Mouse (Mus musculus): Measurements from ENCODE around the gene Icam4. TPM values are rescaled to one million over a fixed set of nuclear protein-coding genes. Genes with fewer than 3 reads are reported as not detected.
"Not testable (repeated sequence)": the region's sequence is repeated elsewhere in the genome, so short reads cannot be mapped to it uniquely, and the experiment has no call there.

The Icam4 gene
- polyA plus RNA-seq, 1 experiment from 2014 or later: 0.65 TPM

DNA sequence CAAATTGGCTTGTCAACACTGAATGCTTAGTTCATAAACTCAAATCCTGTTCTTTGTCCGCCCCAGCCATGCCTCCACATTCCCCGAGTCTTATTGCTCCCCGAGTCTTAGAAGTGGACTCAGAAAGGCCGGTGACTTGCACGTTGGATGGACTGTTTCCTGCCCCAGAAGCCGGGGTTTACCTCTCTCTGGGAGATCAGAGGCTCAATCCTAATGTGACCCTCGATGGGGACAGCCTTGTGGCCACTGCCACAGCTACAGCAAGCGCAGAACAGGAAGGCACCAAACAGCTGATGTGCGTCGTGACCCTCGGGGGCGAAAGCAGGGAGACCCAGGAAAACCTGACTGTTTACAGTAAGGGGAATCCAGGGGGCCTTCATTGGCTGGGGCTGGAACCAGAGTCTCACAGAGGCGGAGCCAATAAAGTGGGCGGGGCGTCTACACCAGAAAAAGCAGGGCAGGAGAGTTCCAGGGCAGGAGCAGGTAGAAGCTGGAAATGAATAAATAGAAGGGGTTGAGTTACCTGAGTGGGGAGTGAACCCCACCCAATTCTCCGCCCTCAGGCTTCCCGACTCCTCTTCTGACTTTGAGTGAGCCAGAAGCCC, 5.4 kb downstream of the Icam4 start:
- H3K4me2 ChIP-seq (ENCODE audit: low read depth, low read length): no peak overlapping the region
- DNase-seq (ENCODE audit: low spot score): no peak
- no peak overlapping the region for H3K4me3 ChIP-seq (ENCODE audit: low read depth, low read length)
- H3K9me3 ChIP-seq (ENCODE audit: control insufficient read depth, low read length): peaks cover 5% of the 10 kb centered on the region; the same call in 1 of the 2 replicates
- H3K36me3 ChIP-seq (ENCODE audit: control insufficient read depth, insufficient read depth, low read length): no peaks in the 10 kb centered on the region
- peaks cover 42% of the 10 kb centered on the region for H3K4me1 ChIP-seq (ENCODE audit: control insufficient read depth, insufficient read depth, low read length)
- H3K27ac ChIP-seq (replicated peaks; ENCODE audit: low read depth, low read length): no peak overlapping the region
- 2% methylated on average over 17 of the region's 17 CpGs for WGBS
- no peak for ATAC-seq (ENCODE audit: low read depth)
- H3K9ac ChIP-seq (ENCODE audit: low read depth, low read length): no peak overlapping the region
- H3K27me3 ChIP-seq (replicated peaks; ENCODE audit: control insufficient read depth, insufficient read depth, low read length): peaks cover 87% of the 10 kb centered on the region

DNA sequence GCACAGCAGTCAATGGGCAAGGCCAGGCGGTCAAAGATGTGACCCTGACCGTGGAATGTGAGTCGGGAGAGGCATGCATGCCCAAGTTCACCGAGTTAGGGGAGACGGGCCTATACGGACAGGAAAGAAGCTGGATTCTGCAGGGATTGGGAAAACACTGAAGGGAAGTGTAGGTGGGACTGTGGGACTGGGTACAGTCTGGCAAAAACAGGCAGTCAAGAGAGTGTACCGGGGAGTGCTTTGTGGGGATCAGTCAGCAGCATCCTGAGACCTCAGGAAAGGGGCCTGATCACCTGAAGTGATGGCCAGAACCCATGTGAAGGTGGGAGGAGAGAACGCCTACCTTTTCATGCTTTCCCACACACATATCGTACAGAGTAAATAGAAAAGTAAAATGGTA, 6.4 kb downstream of the Icam4 start:
- H3K36me3 ChIP-seq (ENCODE audit: control insufficient read depth, insufficient read depth, low read length): no peaks in the 10 kb centered on the region
- ATAC-seq (ENCODE audit: low read depth) (no peak), DNase-seq (ENCODE audit: low spot score) (no peak)
- H3K4me1 ChIP-seq (ENCODE audit: control insufficient read depth, insufficient read depth, low read length): peaks cover 32% of the 10 kb centered on the region
- no peak overlapping the region for H3K4me2 ChIP-seq (ENCODE audit: low read depth, low read length)
- peaks cover 87% of the 10 kb centered on the region for H3K27me3 ChIP-seq (replicated peaks; ENCODE audit: control insufficient read depth, insufficient read depth, low read length)
- WGBS: 22% methylated on average over 9 of the region's 9 CpGs
- H3K9me3 ChIP-seq (ENCODE audit: control insufficient read depth, low read length): peaks cover 5% of the 10 kb centered on the region; the same call in 1 of the 2 replicates
- H3K9ac ChIP-seq (ENCODE audit: low read depth, low read length): no peak overlapping the region
- H3K27ac ChIP-seq (replicated peaks; ENCODE audit: low read depth, low read length): no peak overlapping the region
- no peak overlapping the region for H3K4me3 ChIP-seq (ENCODE audit: low read depth, low read length)

DNA sequence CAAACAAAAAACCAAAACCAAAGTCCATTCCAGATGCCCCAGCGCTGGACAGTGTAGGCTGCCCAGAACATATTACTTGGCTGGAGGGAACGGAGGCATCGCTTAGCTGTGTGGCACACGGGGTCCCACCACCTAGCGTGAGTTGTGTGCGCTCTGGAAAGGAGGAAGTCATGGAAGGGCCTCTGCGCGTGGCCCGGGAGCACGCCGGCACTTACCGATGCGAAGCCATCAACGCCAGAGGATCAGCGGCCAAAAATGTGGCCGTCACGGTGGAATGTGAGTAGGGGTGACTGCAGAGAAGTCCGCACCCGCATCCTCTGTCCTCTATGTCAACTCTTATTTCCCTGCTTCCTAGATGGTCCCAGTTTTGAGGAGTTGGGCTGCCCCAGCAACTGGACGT, 7.0 kb downstream of the Icam4 start:
- Histone ChIP-seq H3K4me1 (ENCODE audit: control insufficient read depth, insufficient read depth, low read length) (peaks cover 32% of the 10 kb centered on the region), H3K4me2 (ENCODE audit: low read depth, low read length) (no peak overlapping the region)
- no peak for DNase-seq (ENCODE audit: low spot score)

DNA sequence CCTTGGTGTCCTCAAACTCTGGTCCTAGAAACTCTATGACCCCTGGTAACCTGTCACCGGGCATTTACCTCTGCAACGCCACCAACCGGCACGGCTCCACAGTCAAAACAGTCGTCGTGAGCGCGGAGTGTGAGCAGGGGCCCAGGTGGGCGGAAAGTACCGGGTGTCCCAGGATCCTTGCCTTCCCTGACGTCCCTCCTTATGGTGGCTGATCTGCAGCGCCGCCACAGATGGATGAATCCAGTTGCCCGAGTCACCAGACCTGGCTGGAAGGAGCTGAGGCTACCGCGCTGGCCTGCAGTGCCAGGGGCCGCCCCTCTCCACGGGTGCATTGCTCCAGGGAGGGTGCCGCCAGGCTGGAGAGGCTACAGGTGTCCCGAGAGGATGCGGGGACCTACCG, 7.5 kb downstream of the Icam4 start:
- Histone ChIP-seq H3K36me3 (ENCODE audit: control insufficient read depth, insufficient read depth, low read length) (no peaks in the 10 kb centered on the region), H3K4me3 (ENCODE audit: low read depth, low read length) (0 out of 2 replicates have a peak overlapping the region, but pooled peaks have one; percentile 4), H3K27ac (replicated peaks; ENCODE audit: low read depth, low read length) (no peak overlapping the region), H3K27me3 (replicated peaks; ENCODE audit: control insufficient read depth, insufficient read depth, low read length) (peaks cover 85% of the 10 kb centered on the region), H3K9ac (ENCODE audit: low read depth, low read length) (no peak overlapping the region), H3K9me3 (ENCODE audit: control insufficient read depth, low read length) (peaks cover 5% of the 10 kb centered on the region; the same call in 1 of the 2 replicates), H3K4me2 (ENCODE audit: low read depth, low read length) (peak overlapping the region; percentile 69), H3K4me1 (ENCODE audit: control insufficient read depth, insufficient read depth, low read length) (peaks cover 31% of the 10 kb centered on the region)
- DNase-seq (ENCODE audit: low spot score) (no peak), ATAC-seq (ENCODE audit: low read depth) (no peak)
- under 1% methylated on average over 20 of the region's 22 CpGs for WGBS

More for the DNA sequence above, 7.0 kb downstream of the Icam4 start:
- Histone ChIP-seq H3K9me3 (ENCODE audit: control insufficient read depth, low read length) (peaks cover 5% of the 10 kb centered on the region; the same call in 1 of the 2 replicates), H3K36me3 (ENCODE audit: control insufficient read depth, insufficient read depth, low read length) (no peaks in the 10 kb centered on the region), H3K27ac (replicated peaks; ENCODE audit: low read depth, low read length) (no peak overlapping the region), H3K4me3 (ENCODE audit: low read depth, low read length) (no peak overlapping the region), H3K27me3 (replicated peaks; ENCODE audit: control insufficient read depth, insufficient read depth, low read length) (peaks cover 87% of the 10 kb centered on the region), H3K9ac (ENCODE audit: low read depth, low read length) (no peak overlapping the region)
- no peak for ATAC-seq (ENCODE audit: low read depth)
- WGBS: 9% methylated on average over 20 of the region's 20 CpGs

DNA sequence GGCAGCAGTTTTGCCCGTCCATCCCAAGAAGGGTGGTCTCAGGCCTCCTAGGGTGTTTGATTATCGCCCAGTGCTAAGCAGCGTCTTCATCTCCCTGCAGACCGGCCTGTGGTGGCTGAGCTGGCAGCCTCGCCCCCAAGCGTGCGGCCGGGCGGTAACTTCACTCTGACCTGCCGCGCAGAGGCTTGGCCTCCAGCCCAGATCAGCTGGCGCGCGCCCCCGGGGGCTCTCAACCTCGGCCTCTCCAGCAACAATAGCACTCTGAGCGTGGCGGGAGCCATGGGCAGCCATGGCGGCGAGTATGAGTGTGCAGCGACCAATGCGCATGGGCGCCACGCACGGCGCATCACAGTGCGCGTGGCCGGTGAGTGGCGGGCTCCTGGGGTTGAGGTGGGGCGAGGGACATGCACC, 8.3 kb downstream of the Icam4 start:
- DNase-seq (ENCODE audit: low spot score) (no peak), ATAC-seq (ENCODE audit: low read depth) (peak; percentile 41; the same call in 1 of the 2 replicates)
- no peak overlapping the region for H3K27ac ChIP-seq (replicated peaks; ENCODE audit: low read depth, low read length)

DNA sequence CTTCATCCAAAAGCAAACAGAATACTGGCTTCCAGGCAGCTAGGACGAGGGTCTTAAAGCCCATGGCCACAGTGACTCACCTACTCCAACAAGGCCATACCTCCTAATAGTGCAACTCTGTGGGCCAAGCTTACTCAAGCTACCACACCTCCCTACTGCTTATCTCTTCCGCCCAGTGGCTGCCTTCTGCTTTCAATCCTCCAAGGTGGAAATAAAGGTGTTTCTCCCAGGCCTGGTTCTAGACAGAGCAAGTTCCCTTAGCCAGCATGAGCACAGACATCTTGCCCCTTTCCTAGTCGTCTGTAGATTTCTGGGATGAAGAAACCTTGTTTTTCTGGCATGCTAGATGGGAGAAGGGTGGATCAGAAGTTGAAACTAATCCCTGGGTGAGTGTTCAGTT, 10.6 kb downstream of the Icam4 start:
- Histone ChIP-seq H3K4me1 (ENCODE audit: control insufficient read depth, insufficient read depth, low read length) (peaks cover 13% of the 10 kb centered on the region), H3K27me3 (replicated peaks; ENCODE audit: control insufficient read depth, insufficient read depth, low read length) (peaks cover 55% of the 10 kb centered on the region), H3K4me3 (ENCODE audit: low read depth, low read length) (no peak overlapping the region), H3K36me3 (ENCODE audit: control insufficient read depth, insufficient read depth, low read length) (no peaks in the 10 kb centered on the region), H3K9me3 (ENCODE audit: control insufficient read depth, low read length) (peaks cover 5% of the 10 kb centered on the region; the same call in 1 of the 2 replicates), H3K9ac (ENCODE audit: low read depth, low read length) (no peak overlapping the region), H3K27ac (replicated peaks; ENCODE audit: low read depth, low read length) (no peak overlapping the region), H3K4me2 (ENCODE audit: low read depth, low read length) (no peak overlapping the region)
- 64% methylated on average over 3 of the region's 3 CpGs for WGBS
- ATAC-seq (ENCODE audit: low read depth) (no peak), DNase-seq (ENCODE audit: low spot score) (no peak)

More for the DNA sequence above, 8.3 kb downstream of the Icam4 start:
- Histone ChIP-seq H3K36me3 (ENCODE audit: control insufficient read depth, insufficient read depth, low read length) (no peaks in the 10 kb centered on the region), H3K4me1 (ENCODE audit: control insufficient read depth, insufficient read depth, low read length) (peaks cover 24% of the 10 kb centered on the region), H3K9me3 (ENCODE audit: control insufficient read depth, low read length) (peaks cover 5% of the 10 kb centered on the region; the same call in 1 of the 2 replicates), H3K27me3 (replicated peaks; ENCODE audit: control insufficient read depth, insufficient read depth, low read length) (peaks cover 77% of the 10 kb centered on the region), H3K4me3 (ENCODE audit: low read depth, low read length) (peak overlapping the region; percentile 42), H3K9ac (ENCODE audit: low read depth, low read length) (peak overlapping the region; percentile 52), H3K4me2 (ENCODE audit: low read depth, low read length) (peak overlapping the region; percentile 69)
- WGBS: 4% methylated on average over 26 of the region's 31 CpGs

DNA sequence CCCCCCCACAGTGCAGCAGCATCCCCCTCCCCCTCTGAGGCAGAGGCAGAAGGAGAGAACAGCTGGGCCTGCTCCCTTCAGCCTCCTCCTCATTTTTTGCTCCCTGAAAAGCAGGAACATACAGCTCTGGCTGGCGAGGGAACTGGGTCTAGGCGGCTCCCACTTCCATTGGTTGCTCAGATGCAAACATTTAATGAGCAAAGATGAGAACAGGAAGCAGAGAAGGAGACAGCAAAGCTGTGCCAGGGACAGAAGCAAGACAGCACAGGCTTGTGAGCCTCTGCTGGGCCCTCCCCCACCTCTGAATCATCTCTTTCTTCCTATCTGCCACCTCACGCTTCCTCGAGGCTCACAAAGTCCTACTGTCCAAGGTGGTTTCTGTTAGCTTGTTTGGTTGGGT, 12.1 kb downstream of the Icam4 start:
- Histone ChIP-seq H3K4me1 (ENCODE audit: control insufficient read depth, insufficient read depth, low read length) (peaks cover 13% of the 10 kb centered on the region), H3K27me3 (replicated peaks; ENCODE audit: control insufficient read depth, insufficient read depth, low read length) (peaks cover 40% of the 10 kb centered on the region), H3K27ac (replicated peaks; ENCODE audit: low read depth, low read length) (no peak overlapping the region), H3K4me2 (ENCODE audit: low read depth, low read length) (no peak overlapping the region), H3K9me3 (ENCODE audit: control insufficient read depth, low read length) (peaks cover 5% of the 10 kb centered on the region; the same call in 1 of the 2 replicates), H3K9ac (ENCODE audit: low read depth, low read length) (no peak overlapping the region), H3K36me3 (ENCODE audit: control insufficient read depth, insufficient read depth, low read length) (no peaks in the 10 kb centered on the region), H3K4me3 (ENCODE audit: low read depth, low read length) (no peak overlapping the region)
- ATAC-seq (ENCODE audit: low read depth): no peak
- 37% methylated on average over 4 of the region's 4 CpGs for WGBS
- DNase-seq (ENCODE audit: low spot score): no peak

DNA sequence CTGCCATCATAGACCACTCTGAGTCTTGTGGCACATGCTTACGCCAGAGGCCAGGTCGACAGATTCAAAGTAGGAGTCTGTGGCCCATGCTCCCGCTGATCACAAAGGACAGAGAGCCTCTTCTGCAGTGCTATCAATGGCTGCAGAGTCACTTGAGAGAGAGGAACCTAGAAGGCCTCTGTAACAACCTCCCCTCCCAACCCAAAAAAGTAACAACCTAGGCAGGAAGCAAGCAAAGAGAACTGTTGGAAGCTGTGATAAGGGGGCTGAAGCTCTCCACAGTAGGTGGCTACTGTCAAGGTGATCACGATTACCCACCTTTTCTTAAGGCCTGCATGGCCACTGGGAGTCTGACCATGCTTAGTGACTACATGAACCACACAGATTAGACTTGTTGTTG, 14.4 kb downstream of the Icam4 start:
- Histone ChIP-seq H3K4me3 (ENCODE audit: low read depth, low read length) (no peak overlapping the region), H3K36me3 (ENCODE audit: control insufficient read depth, insufficient read depth, low read length) (no peaks in the 10 kb centered on the region), H3K27ac (replicated peaks; ENCODE audit: low read depth, low read length) (no peak overlapping the region), H3K27me3 (replicated peaks; ENCODE audit: control insufficient read depth, insufficient read depth, low read length) (peaks cover 18% of the 10 kb centered on the region), H3K9ac (ENCODE audit: low read depth, low read length) (no peak overlapping the region), H3K4me1 (ENCODE audit: control insufficient read depth, insufficient read depth, low read length) (no peaks in the 10 kb centered on the region), H3K4me2 (ENCODE audit: low read depth, low read length) (no peak overlapping the region), H3K9me3 (ENCODE audit: control insufficient read depth, low read length) (peaks cover 5% of the 10 kb centered on the region; the same call in 1 of the 2 replicates)
- 79% methylated on average over 4 of the region's 4 CpGs for WGBS
- no peak for DNase-seq (ENCODE audit: low spot score)
- no peak for ATAC-seq (ENCODE audit: low read depth)

DNA sequence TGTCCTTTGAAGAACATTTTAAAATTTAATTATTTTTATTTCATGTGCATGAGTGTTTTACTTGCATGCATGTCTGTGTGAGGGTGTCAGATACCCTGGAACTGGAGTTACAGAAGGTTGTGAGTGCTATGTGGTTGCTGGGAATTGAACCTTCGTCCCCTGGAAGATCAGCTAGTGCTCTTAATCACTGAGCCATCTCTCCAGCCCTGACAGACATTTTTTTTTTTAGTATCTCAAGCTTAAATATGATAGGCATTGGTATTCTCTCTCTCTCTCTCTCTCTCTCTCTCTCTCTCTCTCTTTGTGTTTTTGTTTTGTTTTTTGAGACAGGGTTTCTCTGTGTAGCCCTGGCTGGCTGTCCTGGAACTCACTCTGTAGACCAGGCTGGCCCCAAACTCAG, 15.6 kb downstream of the Icam4 start:
- H3K4me1 ChIP-seq (ENCODE audit: control insufficient read depth, insufficient read depth, low read length): not testable (repeated sequence)
- WGBS: 43% methylated on average over 1 of the region's 1 CpGs

More for the DNA sequence above, 15.6 kb downstream of the Icam4 start:
- H3K9me3 ChIP-seq (ENCODE audit: control insufficient read depth, low read length); H3K36me3 ChIP-seq (ENCODE audit: control insufficient read depth, insufficient read depth, low read length); H3K27me3 ChIP-seq (replicated peaks; ENCODE audit: control insufficient read depth, insufficient read depth, low read length); ATAC-seq (ENCODE audit: low read depth); DNase-seq (ENCODE audit: low spot score); H3K9ac ChIP-seq (ENCODE audit: low read depth, low read length); H3K4me2 ChIP-seq (ENCODE audit: low read depth, low read length); H3K27ac ChIP-seq (replicated peaks; ENCODE audit: low read depth, low read length); H3K4me3 ChIP-seq (ENCODE audit: low read depth, low read length): not testable (repeated sequence)

All from embryonic facial prominence, embryonic 14.5 days (tissue).